Mouse (Mus musculus) embryo, embryonic 10 days (tissue): ENCODE data around the gene Rere.
A peak's percentile ranks its signal among the peaks of the same experiment; 100 is the strongest.
"Not testable (repeated sequence)": the region's sequence is repeated elsewhere in the genome, so short reads cannot be mapped to it uniquely, and the experiment has no call there.

Experiments
- DNase-seq: peaks from one replicate; pipeline ENCODE4 v3.0.0-alpha.2; 2015; ENCODE audit warnings: low spot score

Gene Rere

DNA sequence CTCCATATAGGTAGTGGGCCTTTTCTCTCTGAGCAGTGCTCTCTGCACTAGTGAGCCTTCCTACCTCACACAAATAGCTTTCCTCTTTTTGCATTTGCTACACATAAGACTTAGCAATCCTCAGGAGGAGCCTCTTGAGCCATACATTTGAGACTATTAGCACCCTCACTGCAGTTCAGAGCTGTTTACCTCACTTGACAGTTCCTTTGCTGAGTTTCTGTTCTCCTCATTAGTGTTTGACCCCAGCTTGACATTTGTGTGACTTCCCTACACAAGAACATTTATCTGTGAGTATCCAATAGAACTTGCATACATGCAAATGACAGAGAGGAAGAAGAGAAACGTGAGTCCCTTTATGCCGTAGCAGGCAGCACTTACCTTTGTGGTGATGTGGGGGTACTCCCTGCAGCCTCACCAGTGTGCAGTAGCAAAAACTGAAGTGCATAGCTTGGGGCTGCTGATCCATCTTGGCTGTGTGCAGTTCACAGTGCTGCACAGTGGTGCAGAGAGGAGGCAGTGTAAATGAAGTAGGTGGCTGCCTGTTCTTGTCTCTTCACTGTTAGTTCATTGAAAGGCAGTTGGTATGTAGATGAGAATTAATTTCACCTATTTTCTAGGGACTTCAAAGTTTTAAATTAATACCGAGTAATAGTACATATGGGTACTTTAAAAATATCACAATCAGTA, 227.7 kb downstream of the Rere start:
- DNase-seq: no peak

- peak; percentile 2 for DNase-seq
Observed at GRCm38 (mm10) chr4:150510036-150510435, 228.6 kb downstream of the Rere start.

DNA sequence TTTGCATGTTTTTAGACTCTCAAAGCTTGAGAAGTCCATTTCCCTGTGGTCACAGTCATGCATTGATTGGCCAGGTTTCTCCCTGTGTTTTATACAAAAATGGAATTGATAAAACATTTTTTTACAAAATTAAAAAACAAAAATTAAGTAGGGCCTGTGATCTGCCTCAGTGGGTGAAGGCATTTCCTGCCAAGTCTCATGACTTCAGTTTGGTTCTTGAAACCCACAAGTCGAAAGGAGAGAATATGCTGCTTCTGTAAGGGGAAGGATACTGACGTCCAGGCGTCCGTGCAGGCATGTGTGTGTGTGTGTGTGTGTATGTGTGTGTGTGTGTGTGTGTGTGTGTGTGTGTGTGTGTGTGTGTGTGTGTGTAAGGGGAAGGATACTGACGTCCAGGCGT, 231.9 kb downstream of the Rere start:
- not testable (repeated sequence) for DNase-seq

- DNase-seq: no peak
Observed at GRCm38 (mm10) chr4:150516201-150516600, 234.8 kb downstream of the Rere start.

DNA sequence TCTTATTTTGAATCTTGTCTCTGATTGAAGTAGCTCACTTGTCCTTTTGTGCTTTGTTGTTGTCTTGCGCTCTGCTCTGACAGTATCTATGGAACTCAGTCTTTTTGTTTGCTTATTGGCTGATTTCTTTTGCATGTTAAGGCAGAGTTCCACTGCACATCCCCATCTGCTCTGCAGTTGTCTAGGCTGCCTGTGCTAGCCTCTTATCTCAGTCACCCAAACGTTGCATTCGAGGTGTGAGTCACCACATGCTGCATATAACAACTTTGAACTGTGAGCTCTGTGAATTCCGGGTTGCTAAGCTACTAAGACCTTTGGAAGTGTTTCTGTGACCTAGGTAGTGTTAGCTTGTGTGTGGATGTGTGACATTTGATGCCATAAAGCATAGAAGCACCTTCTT, 235.9 kb downstream of the Rere start:
- DNase-seq: peak; percentile 47

GRCm38 (mm10) chr4:150518826-150519225, 237.4 kb downstream of the Rere start:
- peak; percentile 6 for DNase-seq

DNA sequence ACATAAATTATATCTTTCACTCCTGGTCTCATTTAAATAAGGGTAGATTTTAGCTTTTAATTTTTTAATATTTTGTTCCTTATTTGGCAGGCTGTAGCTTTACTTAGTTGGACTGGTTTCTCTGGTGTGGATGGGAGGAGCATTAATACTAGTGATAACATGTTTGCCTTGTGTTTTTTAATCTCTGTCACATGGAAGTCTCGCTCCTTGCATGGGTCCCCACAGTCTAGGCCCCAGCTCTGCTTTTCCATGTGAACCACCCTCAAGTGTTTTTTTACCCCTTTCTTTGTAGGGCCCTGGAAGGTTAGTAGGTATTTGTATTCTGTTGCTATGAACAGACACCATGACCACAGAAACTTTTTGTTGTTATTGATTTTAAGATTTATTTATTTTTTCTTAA, 238.6 kb downstream of the Rere start:
- no peak for DNase-seq

DNA sequence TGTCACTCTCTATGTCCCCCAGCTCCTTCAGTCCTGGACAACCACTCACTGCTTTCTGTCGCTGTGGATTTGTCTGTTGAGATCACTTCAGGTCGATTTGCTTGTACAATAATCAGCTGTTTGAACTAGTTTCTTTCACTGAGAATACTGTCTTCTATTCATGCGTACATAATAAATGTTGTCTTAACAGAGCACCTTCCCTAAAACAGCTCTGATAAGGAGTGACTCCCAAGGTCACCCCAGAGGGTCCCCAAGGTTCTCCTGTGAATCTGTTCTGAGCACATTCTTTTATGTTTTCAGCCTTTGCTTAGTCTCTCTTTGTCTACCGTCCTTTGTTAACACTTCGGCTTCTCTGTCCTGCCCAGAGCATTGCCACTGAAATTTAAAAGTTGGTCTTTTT, 241.0 kb downstream of the Rere start:
- no peak for DNase-seq

DNA sequence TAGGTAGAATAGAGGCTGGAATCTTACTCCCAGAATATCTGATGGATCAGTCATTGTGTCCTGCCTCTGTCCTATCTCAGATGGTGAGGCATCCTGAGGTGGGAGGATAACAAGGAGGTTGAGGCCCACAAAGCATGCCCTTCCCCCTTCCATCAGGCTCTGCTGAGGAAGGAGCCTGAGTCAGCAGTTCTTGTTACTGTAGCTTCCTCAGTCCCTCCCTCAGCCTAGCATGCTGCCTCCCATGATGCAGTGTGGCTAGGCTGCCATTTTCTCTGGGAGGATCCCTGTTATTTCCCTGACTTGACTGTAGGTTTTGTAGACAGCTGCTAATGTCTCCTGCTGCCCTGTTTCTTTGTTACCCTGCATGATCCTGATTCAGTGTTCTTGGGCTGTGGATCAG, 241.9 kb downstream of the Rere start:
- peak; percentile 35 for DNase-seq

DNA sequence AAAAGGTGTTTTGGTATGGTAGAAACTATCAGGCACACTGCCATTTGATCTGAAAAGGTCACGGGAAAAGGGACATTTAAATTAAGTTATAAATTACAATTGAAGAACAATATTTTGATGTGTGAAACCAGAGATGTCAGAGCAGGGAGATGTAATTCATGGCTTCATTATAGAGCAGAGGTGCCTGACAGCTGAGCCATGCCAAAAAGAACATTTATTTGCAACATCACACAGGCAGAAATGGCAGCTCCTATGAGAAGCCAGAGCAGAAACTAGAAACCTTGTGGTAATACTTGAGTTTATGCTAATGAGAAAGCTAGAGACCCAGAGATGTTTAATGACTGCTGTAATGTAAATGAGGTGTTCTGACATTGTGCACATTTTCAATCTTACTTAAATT, 244.8 kb downstream of the Rere start:
- DNase-seq: no peak

DNA sequence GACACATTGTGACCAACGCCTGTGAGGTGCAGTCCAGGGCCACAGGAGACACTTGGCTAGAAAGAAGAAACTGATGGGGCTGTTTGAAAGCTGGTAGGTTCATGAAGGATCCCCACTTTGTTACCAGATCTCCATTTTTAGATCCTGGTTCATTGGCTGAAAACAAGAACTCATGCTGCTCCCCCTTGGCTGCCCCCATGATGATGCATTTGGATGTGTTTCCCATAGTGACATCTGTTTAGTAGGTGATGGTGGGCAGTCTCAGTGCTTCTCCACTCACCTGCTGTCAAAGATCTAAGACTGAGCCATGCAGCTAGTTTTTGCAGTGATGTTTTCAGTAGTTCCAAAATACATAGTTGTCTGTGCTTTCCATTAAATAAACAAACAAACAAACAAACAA, 247.0 kb downstream of the Rere start:
- no peak for DNase-seq

DNA sequence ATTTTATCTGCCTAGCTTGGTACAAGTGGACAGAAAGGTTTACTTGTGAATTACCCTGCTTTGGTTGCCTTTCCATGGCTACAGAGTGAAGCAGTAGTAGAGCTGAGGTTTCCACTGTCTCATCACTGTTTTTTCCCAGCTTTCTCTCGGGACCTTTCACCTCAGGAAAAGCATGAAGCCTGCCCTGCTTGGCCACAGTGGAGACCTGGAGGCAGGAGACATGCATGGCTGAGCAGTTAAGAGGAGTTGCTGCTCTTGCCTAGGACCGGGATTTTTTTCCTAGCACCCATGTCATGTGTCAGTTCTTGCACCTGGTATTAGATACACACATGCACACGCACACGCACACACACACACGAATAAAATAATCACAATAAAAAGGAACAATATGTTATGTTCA, 247.4 kb downstream of the Rere start:
- DNase-seq: no peak

DNA sequence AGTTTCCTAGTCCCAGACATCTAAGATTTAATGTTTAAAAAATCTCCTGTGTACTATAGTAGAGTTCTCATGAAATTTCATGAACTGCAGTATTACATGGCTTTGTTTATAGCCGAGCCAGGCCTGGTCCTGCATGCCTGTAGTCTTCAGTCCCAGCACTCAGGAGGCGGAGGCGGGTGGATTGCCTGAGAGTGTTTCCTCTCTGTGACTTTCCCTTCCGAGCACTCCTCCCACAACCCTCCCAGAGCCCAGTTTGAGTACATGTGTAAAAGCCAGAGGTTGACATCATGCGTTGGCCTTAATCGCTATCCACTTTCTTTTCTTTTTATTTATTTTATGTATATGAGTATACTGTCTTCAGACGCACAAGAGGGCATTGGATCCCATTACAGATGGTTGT, 250.4 kb downstream of the Rere start:
- no peak for DNase-seq

GRCm38 (mm10) chr4:150536821-150537510, 255.5 kb downstream of the Rere start:
- DNase-seq: no peak

DNA sequence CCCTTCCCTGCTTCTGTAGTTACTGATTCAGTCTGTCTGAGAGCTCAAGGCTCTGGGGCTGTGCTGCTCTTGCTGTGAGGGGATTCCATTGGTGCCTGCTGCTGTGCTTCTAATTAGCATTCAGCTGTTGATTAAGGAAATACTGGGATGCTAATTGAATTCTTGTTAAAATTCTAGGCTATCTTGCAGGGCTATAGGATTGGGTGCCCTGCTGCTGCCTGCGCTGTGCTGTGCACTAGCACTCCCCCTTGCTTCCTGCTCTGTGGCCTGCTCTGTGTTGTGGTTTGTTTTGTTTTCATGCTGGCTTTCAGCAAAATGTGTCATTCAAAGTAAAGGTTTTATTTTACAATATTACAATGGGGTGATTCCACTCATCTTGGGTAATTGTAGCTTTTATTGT, 258.4 kb downstream of the Rere start:
- DNase-seq: no peak

- DNase-seq: no peak
Observed at GRCm38 (mm10) chr4:150540392-150541094, 259.1 kb downstream of the Rere start.

- no peak for DNase-seq
Observed at GRCm38 (mm10) chr4:150544231-150544630, 262.8 kb downstream of the Rere start.

DNA sequence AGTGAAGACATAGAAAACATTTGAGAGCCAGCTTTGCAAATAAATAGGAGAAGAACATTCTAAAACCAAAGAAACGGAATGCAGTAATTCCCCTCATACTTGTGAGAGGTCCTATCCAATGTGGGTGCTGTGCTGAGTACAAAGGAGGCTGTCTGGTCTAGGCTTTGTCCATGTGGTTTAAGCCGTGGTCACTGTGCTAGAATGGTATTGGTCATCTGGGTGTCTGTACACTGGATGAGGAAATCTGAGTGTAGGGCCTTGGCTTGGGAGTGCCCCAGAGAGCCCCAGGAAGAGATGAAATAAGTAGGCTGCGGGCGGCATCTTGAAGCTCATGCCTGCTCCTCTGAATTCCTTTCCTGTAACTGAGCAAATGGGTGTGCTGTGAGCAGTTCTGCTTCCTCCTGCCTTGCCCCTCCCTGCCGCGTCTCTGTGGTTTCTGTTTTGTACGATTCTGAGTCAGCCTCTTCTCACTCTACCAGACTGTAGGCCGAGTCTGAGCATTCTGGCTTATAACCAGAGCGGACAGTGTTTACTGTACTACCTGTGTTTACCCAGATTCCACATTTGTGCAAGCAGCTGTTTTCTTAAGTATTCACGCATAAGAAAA, 263.3 kb downstream of the Rere start:
- DNase-seq: no peak

DNA sequence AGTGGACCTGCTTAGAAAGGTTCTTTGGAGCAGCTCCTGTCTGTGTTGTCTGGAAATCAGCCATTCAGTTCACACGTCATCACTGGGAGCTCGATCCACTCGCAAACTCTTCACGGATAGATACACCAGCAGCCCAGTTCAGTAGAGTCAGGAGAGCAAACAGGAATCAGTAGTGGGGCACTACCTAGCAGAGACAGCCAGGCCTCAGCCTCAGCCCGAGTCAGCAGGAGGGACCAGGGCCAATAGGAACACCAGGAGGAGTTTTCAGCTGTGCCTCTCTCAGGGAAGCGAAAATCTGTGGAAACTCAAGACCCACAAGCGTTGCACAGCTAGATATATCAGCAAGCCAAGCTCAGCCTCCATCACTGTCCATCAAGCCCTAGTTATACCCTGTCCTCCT, 264.3 kb downstream of the Rere start:
- DNase-seq: no peak

DNA sequence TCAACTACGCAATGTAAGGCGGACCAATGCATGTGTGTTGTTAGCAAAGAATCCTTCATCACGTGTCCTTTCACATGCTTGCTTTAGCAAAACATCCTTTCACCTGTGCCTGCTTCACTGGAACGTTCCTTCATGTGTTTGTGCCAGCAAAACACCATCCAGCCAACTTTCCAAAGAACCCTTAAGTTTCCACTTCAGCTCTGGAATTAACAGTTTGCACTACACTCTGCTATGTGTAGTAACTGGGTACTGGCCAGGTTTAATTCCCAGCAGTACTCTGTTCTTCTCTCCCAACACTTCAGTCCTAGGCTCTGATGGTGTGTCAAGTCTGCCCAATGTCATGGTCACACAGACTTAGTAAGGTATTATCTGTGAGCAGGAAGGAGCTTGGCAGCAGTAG, 264.9 kb downstream of the Rere start:
- not testable (repeated sequence) for DNase-seq

GRCm38 (mm10) chr4:150549393-150549792, 267.9 kb downstream of the Rere start:
- DNase-seq: no peak

DNA sequence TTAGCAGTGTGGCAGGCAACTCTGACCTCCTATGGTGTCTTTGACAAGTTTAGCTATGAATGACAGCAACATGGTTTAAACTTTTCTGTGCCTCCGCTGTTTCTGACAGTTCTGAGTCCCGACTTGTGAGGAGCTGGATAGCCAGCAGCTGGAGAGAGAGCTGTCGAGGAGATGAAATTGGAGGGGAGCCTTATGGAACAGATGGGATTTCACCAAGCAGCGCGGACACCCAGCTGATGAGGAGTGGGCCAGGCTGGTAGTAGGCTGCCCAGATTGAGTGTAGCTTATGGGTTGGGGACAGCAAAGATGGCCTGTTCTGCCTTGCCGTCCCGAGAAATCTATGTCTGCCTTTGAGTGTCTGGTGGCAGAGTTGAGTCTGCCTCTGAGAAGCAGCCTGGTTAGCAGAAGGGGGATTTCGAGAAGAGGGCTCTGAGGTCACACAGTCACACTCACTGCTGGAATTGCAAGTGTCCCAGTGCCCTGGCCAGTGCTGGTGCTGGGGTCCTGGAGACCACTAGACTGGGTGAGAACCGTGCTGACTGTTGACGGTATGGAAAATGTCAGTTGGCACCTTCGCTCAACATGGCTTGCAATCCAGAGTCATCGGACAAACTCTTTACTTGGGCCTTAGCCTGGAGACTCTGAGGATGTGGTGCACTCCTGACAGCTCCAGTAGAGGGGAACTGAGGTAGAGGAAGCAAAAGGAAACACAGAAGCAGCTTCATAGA, 268.7 kb downstream of the Rere start:
- no peak for DNase-seq
